Mouse (Mus musculus): ENCODE measurements around the gene Avpi1.

Gene Avpi1

GRCm38 (mm10) chr19:42144067-42144466 lies 15.2 kb upstream of the Avpi1 start:
- no peak for DNase-seq

GRCm38 (mm10) chr19:42142757-42143156 lies 13.9 kb upstream of the Avpi1 start:
- no peak for DNase-seq

DNA sequence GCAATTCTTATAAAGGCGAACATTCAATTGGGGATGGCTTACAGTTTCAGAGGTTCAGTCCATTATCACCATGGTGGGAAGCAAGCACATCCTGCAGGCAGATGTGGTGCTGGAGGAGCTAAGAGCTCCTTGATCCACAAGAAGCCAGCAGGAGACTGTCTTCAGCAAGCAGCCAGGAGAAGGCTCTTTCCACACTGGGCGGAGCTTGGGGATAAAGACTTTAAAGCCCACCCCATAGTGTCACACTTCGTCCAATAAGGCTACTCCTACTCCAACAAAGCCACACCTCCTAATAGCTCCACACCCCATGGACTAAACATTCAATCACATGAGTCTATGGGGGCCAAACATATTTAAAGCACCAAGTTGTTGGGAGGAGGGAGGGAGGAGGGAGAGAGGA lies 13.1 kb upstream of the Avpi1 start:
- DNase-seq, result no peak

DNA sequence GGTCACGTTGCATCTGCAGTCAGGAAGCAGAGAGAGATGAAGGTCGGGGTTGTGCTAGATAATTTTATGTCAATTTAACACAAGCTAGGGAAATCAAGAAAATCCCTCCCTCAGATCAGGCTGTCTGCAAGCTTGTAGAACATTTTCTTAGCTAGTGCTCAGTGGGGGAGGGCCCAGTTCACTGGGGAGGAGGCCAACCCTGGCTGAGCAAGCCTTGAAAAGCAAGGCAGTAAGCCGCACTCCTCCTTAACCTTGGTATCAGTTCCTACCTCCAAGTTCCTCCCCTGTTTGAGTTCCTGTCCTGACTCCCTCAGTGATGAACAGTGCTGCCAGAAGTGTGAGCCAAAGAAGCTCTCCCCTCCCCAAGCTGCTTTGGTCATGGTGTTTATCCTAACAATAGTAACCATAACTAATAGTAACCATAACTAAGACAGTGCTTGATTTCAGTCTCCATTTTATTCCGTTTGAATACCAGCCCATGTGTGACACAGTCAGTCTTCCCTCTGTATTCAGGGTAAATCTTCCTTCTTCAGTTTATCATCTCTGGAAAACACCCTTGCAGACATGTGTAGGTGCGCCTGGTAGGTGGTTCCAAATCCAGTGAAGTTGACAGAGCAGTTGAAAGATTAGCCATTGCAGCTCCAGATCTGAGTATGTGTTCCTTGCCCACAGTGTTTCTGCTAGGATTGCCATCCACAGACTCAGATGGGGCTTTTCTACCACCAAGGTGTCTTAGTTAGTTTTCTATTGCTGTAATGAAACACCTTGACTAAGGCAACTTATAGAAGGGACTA lies 11.1 kb upstream of the Avpi1 start:
- no peak for DNase-seq

DNA sequence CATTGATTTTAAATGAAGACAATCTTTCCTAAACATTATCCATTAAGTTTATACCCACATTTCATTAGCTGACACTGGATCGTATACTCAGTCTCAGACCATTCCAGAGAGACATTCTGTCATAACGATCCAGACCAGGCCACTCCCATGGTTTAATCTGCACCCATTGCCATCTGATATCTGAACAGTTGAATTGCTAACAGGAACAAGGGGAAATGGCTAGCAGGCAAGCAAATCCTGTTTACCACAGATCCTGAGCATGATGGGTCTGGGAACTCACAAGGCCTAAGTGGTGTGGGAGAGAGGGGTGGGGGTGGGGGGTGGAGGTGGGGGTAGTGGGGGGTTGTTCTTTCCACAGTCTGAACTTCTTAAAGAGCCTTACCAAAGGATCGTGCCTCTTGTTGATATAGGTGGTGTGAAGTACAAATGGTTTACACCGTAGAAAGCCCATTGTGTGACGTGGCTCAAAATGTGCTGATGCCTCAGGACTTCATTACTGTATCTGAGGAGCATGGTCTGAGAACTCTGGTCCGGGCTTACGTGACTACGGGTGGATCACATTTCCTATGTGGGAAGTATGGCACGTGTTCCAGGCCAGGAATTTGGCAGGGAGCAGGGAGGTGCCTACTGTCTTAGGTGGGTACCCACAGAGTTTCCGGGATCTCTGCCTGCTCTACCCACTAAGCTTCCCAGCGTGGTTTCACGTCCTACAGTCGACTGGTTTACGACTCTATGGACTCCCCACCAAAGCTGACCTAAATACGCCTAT lies 9.8 kb upstream of the Avpi1 start:
- no peak for DNase-seq

- DNase-seq, result no peak
Measured at GRCm38 (mm10) chr19:42137167-42137672, 8.4 kb upstream of the Avpi1 start.

- DNase-seq, result no peak
Measured at GRCm38 (mm10) chr19:42136126-42136525, 7.3 kb upstream of the Avpi1 start.

- DNase-seq, result no peak
Measured at GRCm38 (mm10) chr19:42135070-42135469, 6.2 kb upstream of the Avpi1 start.

GRCm38 (mm10) chr19:42131101-42131500 lies 2.2 kb upstream of the Avpi1 start:
- no peak for DNase-seq

GRCm38 (mm10) chr19:42130294-42130606 lies 1.4 kb upstream of the Avpi1 start:
- no peak for DNase-seq

- DNase-seq, result no peak
Measured at GRCm38 (mm10) chr19:42129509-42130293, 842 bp upstream of the Avpi1 start.

DNA sequence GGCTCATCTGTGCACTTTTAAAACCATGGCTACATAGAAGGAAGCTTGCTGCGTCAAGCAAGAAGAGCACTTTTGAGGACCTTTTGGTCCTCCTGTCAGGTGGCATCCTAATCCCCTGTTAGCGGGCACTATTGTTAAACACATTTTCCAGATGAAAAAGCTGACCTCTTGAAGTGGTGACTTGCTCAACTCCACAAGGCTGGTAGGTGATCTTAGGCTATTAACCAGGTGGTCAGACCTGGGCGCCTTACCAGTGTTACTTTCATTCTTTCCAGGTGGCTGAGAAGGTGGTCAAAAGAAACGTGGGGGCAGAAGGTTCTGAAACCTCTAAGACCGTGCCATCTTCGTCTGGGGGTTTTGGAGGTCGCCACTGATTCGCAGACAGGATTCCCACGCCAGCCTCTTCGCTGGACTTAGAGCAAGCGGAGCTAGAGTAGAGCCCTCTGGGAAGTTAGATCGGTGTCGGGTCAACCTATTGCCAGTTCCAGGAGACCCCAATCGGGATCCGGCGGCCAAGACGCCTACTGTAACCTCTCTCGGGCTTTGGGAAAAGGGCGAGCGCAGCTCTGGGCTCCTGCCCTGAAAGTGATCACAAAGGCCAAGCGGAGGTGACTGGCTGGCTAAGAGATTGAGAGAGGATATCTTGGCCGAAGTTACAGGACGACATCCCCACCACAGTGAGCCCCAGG lies 663 bp downstream of the Avpi1 start:
- DNase-seq, result no peak

DNA sequence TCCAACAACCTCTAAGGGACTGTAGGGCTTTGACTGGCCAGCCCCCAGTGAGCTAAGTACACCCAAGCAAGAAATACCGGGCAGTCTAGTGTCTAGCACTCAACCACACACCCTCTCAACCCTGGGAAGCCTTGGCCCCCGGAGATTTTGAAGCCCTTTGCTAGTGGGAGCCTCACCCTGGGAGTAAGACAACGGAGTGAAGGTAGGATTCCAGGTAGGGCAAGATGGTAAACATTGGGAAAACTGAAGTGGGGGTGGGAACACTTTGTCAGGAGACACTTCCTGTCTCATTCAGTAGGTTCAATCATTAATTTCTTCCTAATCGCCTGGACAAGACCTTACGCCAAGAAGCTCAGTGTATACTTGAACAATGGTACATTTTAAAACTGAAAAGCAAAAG lies 1.8 kb downstream of the Avpi1 start:
- no peak for DNase-seq

DNA sequence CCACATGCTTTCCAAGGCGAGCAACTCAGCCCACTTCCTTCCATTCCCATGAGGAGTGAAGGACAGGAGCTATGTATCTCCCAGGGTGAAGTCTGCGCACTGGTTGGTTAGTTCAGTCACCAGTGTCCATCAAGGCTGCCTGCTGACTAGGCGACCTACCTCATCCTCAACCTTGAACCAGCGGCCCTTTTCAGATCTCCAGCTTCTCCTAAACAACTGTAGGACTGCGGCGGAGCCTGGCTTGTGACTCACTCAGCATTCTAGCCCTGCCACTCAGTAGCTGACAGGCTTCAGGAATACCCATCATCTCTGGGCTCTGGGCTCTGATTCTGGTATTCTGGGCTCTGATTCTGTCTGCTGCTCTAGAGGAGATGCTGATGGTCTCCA lies 2.6 kb downstream of the Avpi1 start:
- DNase-seq, result no peak

DNA sequence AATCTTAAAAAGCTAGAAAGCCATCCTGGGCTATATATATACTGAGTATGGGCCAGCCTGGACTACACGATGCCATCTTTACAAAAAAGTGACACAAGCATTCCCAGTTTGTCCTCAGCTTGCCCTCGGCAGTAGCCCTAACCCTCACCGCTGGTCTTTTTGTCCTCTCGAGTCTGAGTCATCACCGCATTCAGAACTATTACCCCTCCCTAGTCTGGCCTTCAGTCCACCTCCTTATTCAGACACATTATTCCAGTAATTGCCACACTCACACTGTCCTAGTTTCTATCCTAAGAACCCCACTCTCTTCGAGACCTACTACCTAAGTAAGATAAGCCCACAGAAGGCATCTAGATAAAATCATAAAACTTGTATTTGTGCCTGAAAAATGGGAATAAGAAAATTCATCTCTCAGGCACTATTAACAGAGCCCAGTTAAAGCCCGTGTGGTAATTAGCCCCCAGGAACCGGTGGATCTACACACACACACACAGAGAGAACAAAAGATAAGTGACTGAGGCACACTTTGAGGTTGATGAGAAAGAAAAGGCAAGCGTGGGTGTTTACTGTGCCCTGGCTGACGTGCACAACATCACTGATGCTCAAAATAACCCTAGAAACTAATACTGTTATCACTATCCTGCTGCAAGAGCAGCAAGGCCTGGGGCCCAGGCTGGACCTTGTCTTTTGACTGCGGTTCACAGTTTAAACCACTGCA lies 3.2 kb downstream of the Avpi1 start:
- no peak for DNase-seq

DNA sequence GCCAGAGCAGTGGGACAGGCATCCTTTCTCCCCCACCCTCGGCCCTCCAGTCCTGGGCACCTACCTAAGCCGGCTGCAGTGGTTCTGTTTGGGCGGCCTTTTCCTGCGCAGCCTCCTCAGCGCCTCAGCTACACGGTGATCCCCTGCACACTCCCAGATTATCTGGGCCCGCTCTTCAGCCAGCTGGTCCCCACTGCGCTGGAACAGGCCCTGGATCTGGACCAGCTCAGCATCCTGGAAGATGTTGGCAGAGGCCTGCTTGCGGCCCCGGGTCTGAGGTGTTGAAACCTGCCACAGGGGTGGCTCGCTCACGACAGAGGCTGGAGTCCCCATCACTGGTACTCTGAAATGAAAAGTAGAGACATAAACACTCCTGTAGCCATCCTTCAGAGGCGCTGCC lies 4.2 kb downstream of the Avpi1 start:
- DNase-seq, result no peak

- DNase-seq, result no peak
Measured at GRCm38 (mm10) chr19:42120451-42120850, 8.4 kb downstream of the Avpi1 start.

DNA sequence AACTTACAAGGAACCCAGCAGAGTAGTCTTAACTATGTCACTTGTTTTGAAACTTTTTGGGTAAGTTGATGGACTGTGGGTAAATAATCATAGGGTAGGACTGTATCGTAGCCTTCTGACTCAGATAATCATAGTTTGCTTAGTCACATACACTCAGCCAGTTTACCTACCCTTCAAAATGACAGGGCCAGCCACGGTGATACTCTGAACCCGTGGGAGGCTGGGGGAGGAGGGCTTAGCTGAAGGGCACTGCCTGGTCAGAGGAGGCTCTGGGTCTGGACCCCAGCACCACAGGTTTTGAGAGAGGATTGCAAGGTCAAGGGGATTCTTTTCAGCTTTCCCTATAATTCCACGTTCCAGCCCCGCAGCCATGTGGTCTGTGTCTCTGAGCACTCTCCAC lies 10.3 kb downstream of the Avpi1 start:
- DNase-seq, result no peak

GRCm38 (mm10) chr19:42118142-42118541 lies 10.7 kb downstream of the Avpi1 start:
- no peak for DNase-seq

DNA sequence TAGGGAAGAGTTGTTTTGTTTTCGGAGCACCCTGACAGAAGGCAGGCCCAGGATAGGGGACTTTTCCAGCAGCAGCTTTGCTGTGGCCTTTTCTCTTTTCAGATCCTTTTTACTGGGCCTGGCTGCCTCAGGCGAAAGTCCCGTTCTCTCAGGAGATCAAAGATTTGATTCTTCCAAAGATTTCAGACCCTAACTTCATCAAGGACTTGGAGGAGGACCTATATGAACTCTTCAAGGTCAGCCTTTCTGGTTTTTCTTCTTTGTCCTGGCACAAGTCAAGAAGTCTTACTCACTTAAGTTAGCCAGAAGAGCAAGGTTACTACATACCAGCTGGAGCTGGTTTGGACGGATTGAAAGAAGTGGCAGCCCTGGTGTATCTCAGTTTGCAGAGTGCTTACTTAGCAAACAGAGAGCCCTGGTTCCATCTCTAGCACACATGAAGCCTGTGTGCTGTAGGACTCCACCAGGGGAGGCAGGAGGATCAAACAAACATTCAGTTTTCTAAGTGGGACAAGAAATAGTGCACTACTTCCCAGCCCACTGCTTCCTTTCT lies 13.0 kb downstream of the Avpi1 start:
- DNase-seq, result no peak

GRCm38 (mm10) chr19:42104681-42105080 lies 24.2 kb downstream of the Avpi1 start:
- no peak for DNase-seq

- DNase-seq, result no peak
Measured at GRCm38 (mm10) chr19:42099406-42099805, 29.5 kb downstream of the Avpi1 start.

Measured in right cerebral cortex, postnatal 4 days (tissue).